Mouse (Mus musculus) effector memory CD4-positive, alpha-beta T cell, adult 7 months (primary cell): Measurements from ENCODE around the gene Olfr52. TPM values are rescaled to one million over a fixed set of nuclear protein-coding genes. Genes with fewer than 3 reads are reported as not detected.

Source experiments
- polyA plus RNA-seq: library from polyadenylated mRNA; unstranded; fragments of 100-300 nt; shearing (Covaris generic); gene quantifications from one replicate; pipeline ENCODE4 v1.2.1, GENCODE M21; 2017

Gene Olfr52
- polyA plus RNA-seq: 0.38 TPM

DNA sequence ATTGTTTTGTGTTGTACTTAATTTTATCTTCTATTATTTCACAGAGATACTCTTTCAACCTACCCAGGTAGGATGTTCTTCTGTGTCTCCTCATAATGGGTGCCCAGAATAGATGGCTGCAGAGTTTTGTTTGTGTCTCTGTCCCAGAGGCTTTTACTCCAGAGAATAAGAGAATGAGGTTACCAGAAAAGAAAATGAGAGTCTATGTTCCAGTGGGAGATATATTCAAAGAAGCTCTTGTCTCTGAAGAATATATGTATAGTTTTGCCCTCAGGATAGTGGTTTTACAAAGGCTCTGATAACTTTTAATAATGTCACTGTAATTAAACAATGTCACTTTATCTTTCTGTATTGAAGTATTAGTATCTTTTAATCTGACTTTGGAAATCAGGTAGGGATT lies at the start of gene Olfr52:
Gene Olfr52, minus strand, starts transcription at position 101 of the 400 bp plus-strand sequence.

DNA sequence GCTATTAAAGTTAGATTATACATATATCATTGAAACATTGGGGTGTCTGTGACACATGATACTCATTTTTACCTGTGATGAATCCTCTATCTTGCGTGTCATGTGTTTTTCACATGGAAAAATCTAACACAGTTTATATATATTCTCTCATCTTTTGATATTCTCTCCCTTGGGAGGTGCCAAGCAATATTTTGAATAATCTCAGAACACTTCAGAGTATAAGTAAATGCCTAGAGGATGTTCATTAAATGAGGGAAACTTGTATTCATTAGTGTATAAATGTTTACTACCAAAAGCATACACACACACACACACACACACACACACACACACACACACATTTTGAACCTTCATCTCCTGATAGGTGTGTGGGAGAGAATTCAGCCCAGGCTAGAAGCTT lies 45.8 kb upstream of the Olfr52 start, which contains the start of gene Olfr1047:
Gene Olfr1047, minus strand, starts transcription at position 101 of the 400 bp plus-strand sequence.

DNA sequence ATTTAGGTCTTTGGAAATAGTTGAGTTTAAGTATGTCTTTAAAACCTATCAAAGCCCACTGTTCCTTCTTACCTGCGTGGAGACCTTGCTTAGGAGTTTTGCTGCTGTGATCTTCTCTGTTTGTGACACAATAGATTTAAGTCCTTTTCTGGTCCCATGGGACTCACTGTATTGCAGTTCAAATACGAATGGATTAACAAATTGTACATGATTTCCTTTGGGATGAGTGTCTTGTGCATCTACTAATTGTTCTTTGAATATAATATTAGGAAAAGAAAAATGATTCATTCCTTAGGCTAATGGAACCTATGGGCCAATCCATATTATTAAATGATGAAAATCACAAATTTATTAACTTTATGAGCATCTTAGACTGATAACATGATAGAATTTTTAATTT lies 33.7 kb upstream of the Olfr52 start, which contains the start of gene Olfr1046:
Gene Olfr1046, minus strand, starts transcription at position 101 of the 400 bp plus-strand sequence.

DNA sequence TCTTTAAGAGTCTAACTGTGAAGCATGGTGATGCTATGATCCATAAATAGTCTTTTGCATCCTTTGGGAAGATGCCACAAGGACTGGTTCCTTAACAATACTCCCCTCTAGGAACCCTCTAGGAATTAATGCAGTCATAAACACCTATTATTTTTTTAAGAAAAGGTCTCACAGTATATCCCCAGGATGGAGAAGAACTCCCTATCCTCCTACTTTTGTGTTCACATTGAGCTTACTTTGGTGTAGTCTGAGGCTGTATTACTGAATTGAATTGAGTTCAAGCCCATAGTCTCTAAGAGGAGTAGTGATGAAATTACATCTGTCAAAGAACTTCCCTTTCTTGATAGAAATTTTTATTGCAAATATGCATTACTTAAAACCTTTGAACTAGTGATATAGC lies 17.4 kb upstream of the Olfr52 start, which contains the start of gene Olfr1045:
Gene Olfr1045, minus strand, starts transcription at position 101 of the 400 bp plus-strand sequence.

DNA sequence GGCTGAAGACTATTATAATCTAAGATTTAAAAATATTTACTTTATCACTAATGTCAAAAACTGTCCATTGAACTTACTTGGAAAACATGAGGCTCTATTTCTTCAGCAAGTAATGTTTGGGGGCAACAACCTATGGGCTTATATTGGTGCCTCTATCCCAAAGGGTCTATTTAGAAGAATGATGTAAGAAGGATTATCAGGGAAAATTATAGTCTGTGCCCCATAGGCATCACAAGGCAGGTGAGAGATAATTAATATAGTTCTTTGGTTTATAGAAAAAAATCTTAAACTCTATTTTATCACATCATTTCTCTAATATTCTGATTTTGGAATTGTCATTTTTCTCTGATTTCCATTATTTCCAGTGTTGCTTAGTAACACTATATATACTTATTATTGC lies 7.8 kb downstream of the Olfr52 start, which contains the start of gene Olfr1044:
Gene Olfr1044, minus strand, starts transcription at position 101 of the 400 bp plus-strand sequence.

DNA sequence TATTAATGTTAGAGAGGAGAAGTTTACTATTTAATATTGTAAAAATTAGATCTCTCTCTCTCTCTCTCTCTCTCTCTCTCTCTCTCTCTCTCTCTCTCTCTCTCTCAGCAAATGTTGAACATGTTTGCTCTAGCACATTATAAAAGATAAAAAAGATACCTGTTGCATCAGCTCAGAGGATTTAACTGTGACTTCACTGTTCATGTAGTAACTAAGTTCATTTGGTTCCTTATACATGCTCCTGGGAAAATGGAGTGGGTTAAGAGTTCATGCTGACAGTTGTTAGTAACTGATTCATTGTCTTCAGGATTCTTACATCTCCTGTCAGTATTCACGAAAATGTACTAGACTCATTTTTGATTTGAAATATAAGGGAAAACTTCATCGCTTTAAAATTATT lies 18.1 kb downstream of the Olfr52 start, which contains the start of gene Olfr1043:
Gene Olfr1043, minus strand, starts transcription at position 101 of the 400 bp plus-strand sequence.

DNA sequence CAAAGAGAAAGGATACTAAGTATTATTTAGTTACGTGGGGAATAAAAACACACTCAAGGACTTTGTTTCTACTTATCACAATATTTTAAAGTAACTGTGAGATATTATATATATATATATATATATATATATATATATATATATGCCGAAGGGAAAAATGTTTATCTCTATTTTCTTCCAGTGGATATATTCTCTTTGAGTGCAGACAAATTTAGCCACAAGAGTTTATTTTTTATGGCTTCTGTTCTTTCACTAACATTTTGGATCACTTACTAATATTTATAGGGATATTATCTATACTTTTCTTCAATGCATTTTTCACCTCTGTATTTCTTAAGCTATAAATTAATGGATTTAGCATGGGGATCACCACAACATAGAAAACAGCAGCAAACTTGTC lies 23.7 kb downstream of the Olfr52 start, which contains the start of gene Olfr1042:
Gene Olfr1042, minus strand, starts transcription at position 101 of the 400 bp plus-strand sequence.

DNA sequence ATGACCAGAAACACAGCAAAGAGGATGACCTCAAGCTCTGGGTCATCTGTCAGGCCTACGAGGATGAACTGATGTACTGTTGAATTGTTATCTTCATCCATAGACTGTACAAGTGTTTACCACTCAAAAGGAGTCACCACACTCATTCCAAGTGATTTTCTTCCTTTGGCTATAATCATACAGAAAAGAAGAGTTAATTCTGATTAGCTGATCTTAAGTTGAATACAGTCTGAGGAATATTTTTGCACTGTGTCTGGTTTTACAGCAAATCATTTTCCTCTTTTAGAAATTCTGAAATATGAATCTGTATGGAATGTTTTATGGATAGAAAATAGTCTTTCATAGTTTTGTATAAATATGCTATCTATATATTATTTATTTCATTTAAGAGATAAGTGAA lies 38.9 kb downstream of the Olfr52 start, which contains the start of gene Olfr1040:
Gene Olfr1040, minus strand, starts transcription at position 101 of the 400 bp plus-strand sequence.

DNA sequence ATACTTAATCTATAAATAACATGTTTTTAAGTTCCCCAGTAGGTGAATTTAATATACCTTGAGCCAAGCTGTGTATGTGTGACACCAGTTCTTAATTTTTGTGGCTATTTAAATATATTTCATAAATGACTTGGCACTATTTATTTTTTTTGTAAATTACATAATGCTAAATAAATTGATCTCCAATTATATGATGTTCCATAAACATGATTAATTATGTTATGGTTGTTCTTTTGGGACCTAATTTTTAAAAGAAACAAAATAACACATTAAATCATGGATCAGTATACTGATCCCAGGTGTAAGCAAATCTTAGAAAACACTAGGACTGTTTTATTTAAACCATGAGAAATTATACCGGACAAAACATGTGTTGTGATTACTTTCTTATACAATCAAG lies 49.7 kb downstream of the Olfr52 start, which contains the start of gene Olfr1039:
Gene Olfr1039, minus strand, starts transcription at position 101 of the 400 bp plus-strand sequence.

Other genes starting within 250 kb of the Olfr52 start
- not detected for gene Olfr1028, start 235.2 kb downstream of the Olfr52 start, polyA plus RNA-seq
- gene Olfr1029, start 211.8 kb downstream of the Olfr52 start, polyA plus RNA-seq: not detected
- gene Olfr1030, start 206.4 kb downstream of the Olfr52 start, polyA plus RNA-seq: 0.11 TPM
- not detected for gene Olfr1031, start 195.4 kb downstream of the Olfr52 start, polyA plus RNA-seq
- not detected for gene Olfr1032, start 180.1 kb downstream of the Olfr52 start, polyA plus RNA-seq
- 18.8 TPM for gene Olfr1033, start 165.1 kb downstream of the Olfr52 start, polyA plus RNA-seq
- gene Olfr1034, start 139.8 kb downstream of the Olfr52 start, polyA plus RNA-seq: not detected
- gene Olfr1036, start 111.7 kb downstream of the Olfr52 start, polyA plus RNA-seq: not detected
- not detected for gene Olfr1037, start 98.3 kb downstream of the Olfr52 start, polyA plus RNA-seq
- not detected for gene Olfr1039, start 49.8 kb downstream of the Olfr52 start, polyA plus RNA-seq
- gene Olfr1040, start 39.0 kb downstream of the Olfr52 start, polyA plus RNA-seq: not detected
- 0.29 TPM for gene Olfr1042, start 23.8 kb downstream of the Olfr52 start, polyA plus RNA-seq
- not detected for gene Olfr1043, start 18.2 kb downstream of the Olfr52 start, polyA plus RNA-seq
- gene Olfr1044, start 7.9 kb downstream of the Olfr52 start, polyA plus RNA-seq: 0.45 TPM
- gene Olfr1045, start 17.3 kb upstream of the Olfr52 start, polyA plus RNA-seq: not detected
- not detected for gene Olfr1046, start 33.6 kb upstream of the Olfr52 start, polyA plus RNA-seq
- not detected for gene Olfr1047, start 45.7 kb upstream of the Olfr52 start, polyA plus RNA-seq
- not detected for gene Olfr1048, start 54.6 kb upstream of the Olfr52 start, polyA plus RNA-seq
- not detected for gene Olfr1049, start 72.6 kb upstream of the Olfr52 start, polyA plus RNA-seq
- not detected for gene Olfr1051, start 93.4 kb upstream of the Olfr52 start, polyA plus RNA-seq
- gene Olfr1052, start 106.8 kb upstream of the Olfr52 start, polyA plus RNA-seq: not detected
- gene Olfr1053, start 129.6 kb upstream of the Olfr52 start, polyA plus RNA-seq: not detected
- not detected for gene Olfr1054, start 149.8 kb upstream of the Olfr52 start, polyA plus RNA-seq
- not detected for gene Olfr1055, start 164.6 kb upstream of the Olfr52 start, polyA plus RNA-seq
- gene Olfr1056, start 176.8 kb upstream of the Olfr52 start, polyA plus RNA-seq: not detected
- gene Olfr1057, start 192.7 kb upstream of the Olfr52 start, polyA plus RNA-seq: not detected
- not detected for gene Olfr1058, start 202.9 kb upstream of the Olfr52 start, polyA plus RNA-seq
- gene Olfr1061, start 228.4 kb upstream of the Olfr52 start, polyA plus RNA-seq: not detected
- not detected for gene Olfr1062, start 241.1 kb upstream of the Olfr52 start, polyA plus RNA-seq